Mouse (Mus musculus) heart, postnatal 14 days (tissue): ENCODE data around the gene Cav2. TPM values are rescaled to one million over a fixed set of nuclear protein-coding genes. Genes with fewer than 3 reads are reported as not detected.
A peak's percentile ranks its signal among the peaks of the same experiment; 100 is the strongest.

Experiments used
- DNase-seq, 2 experiments: peaks; one replicate each; pipeline ENCODE4 v3.0.0; 2021 to 2022
- intact Hi-C: fragments of 180-260 bp; cut with DNase I; formaldehyde crosslinking; loops from one replicate; pipeline ENCODE4 v1.15.1; 2025
- long read RNA-seq, 2 experiments: library from polyadenylated mRNA; stranded (forward); transcript quantifications; one replicate each; pipeline ENCODE4 v2.0.0; 2021
- total RNA-seq, 2 experiments: library from RNA; stranded (reverse); gene quantifications; 2 replicates each; pipeline ENCODE4 v1.2.3; 2021

The Cav2 gene
- 10 to 100 TPM; 64.8 to 66.2 TPM for total RNA-seq
- long read RNA-seq, experiment 1, transcript Cav2-201 (3 exons, 2,733 nt): major isoform, 201 of 215 reads
- long read RNA-seq, experiment 1, partial matches to known transcripts: 7 of 215 reads
- long read RNA-seq, experiment 1, other reads (novel, unspliced or antisense): 3 of 215 reads
- long read RNA-seq, experiment 2, transcript Cav2-201 (3 exons, 2,733 nt): major isoform, 168 of 178 reads
- long read RNA-seq, experiment 2, partial matches to known transcripts: 6 of 178 reads
- long read RNA-seq, experiment 2, other reads (novel, unspliced or antisense): 3 of 178 reads

GRCm38 (mm10) chr6:17280939-17281756 is at the start of gene Cav2:
Gene Cav2 (plus strand): TSS chr6:17281185.
- intact Hi-C loops: loop anchor here (2.0 to 5.0 kb wide), 2 partner anchors 26 to 109 kb away; partner anchors contain the start of gene Cav1
- peak; percentile 87 to 90 for DNase-seq

- intact Hi-C loops: no loop called here
- no peak for DNase-seq
Observed at GRCm38 (mm10) chr6:17239693-17240092, 41.3 kb upstream of the Cav2 start.

GRCm38 (mm10) chr6:17241013-17241412 is 40.0 kb upstream of the Cav2 start:
- intact Hi-C loops: no loop called here

GRCm38 (mm10) chr6:17246959-17247358 is 34.0 kb upstream of the Cav2 start:
- intact Hi-C loops: no loop called here
- DNase-seq: no peak

More at GRCm38 (mm10) chr6:17241013-17241412, 40.0 kb upstream of the Cav2 start:
- no peak for DNase-seq

GRCm38 (mm10) chr6:17247673-17248072 is 33.3 kb upstream of the Cav2 start:
- no peak for DNase-seq
- intact Hi-C loops: no loop called here

- intact Hi-C loops: no loop called here
- DNase-seq: no peak
Observed at GRCm38 (mm10) chr6:17248241-17248640, 32.7 kb upstream of the Cav2 start.

- intact Hi-C loops: no loop called here
- DNase-seq: no peak
Observed at GRCm38 (mm10) chr6:17251958-17252357, 29.0 kb upstream of the Cav2 start.

- intact Hi-C loops: no loop called here
- no peak for DNase-seq
Observed at GRCm38 (mm10) chr6:17258142-17258541, 22.8 kb upstream of the Cav2 start.

- no peak for DNase-seq
- intact Hi-C loops: no loop called here
Observed at GRCm38 (mm10) chr6:17258911-17259310, 22.1 kb upstream of the Cav2 start.

GRCm38 (mm10) chr6:17262786-17263185 is 18.2 kb upstream of the Cav2 start:
- intact Hi-C loops: no loop called here
- DNase-seq: no peak

GRCm38 (mm10) chr6:17265043-17265442 is 15.9 kb upstream of the Cav2 start:
- intact Hi-C loops: no loop called here
- DNase-seq: no peak

GRCm38 (mm10) chr6:17266466-17266865 is 14.5 kb upstream of the Cav2 start:
- no peak for DNase-seq
- intact Hi-C loops: no loop called here

- intact Hi-C loops: loop anchor here (5.0 kb wide), 1 partner anchor 51 kb away; no protein-coding TSS in a partner anchor
- DNase-seq: no peak
Observed at GRCm38 (mm10) chr6:17278366-17278765, 2.6 kb upstream of the Cav2 start.

- intact Hi-C loops: loop anchor here (2.0 to 5.0 kb wide), 2 partner anchors 25 to 109 kb away; partner anchors contain the start of gene Cav1
- no peak for DNase-seq
Observed at GRCm38 (mm10) chr6:17281757-17282092, 740 bp downstream of the Cav2 start.

GRCm38 (mm10) chr6:17282159-17282558 is 1.2 kb downstream of the Cav2 start:
- intact Hi-C loops: loop anchor here (5.0 kb wide), 1 partner anchor 110 kb away; no protein-coding TSS in a partner anchor
- peak; percentile 22 to 33 for DNase-seq

- no peak for DNase-seq
- intact Hi-C loops: loop anchor here (5.0 kb wide), 1 partner anchor 112 kb away; no protein-coding TSS in a partner anchor
Observed at GRCm38 (mm10) chr6:17283834-17284233, 2.8 kb downstream of the Cav2 start.

GRCm38 (mm10) chr6:17286381-17286780 is 5.4 kb downstream of the Cav2 start:
- no peak for DNase-seq
- intact Hi-C loops: no loop called here

- DNase-seq: no peak
- intact Hi-C loops: no loop called here
Observed at GRCm38 (mm10) chr6:17295116-17295515, 14.1 kb downstream of the Cav2 start.

GRCm38 (mm10) chr6:17305954-17306601 is 25.1 kb downstream of the Cav2 start, which contains the start of gene Cav1:
Gene Cav1 (plus strand): TSS chr6:17306335.
- intact Hi-C loops: loop anchor here (1.0 to 5.0 kb wide), 5 partner anchors 25 to 191 kb away; partner anchors contain the start of gene Cav2
- DNase-seq: peak; percentile 81 to 88

- intact Hi-C loops: loop anchor here (1.0 to 5.0 kb wide), 5 partner anchors 26 to 192 kb away; partner anchors contain the start of gene Cav2
- DNase-seq: peak; percentile 32
Observed at GRCm38 (mm10) chr6:17306602-17307325, 25.8 kb downstream of the Cav2 start.
